Mouse (Mus musculus): ENCODE measurements around the gene Zc3h12d.

DNA sequence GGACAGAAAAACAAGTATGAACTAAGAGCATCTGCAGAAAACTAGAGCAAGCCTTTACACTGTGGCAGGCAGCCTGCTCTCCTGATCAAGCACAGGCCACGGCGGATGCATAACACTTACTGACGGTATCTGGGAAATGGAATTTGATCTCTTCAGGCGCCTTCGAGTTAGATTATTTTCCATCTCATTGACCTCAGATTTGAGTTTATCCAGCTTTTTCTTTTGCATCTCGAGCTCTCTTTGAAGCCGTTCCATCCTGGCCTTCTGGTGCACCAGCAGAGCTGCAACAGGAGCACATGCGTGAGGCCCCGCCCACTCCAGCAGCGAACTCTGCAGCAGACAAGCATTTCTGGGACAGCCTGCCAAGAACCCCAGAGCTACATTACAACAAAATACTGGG lies 79.0 kb downstream of the Zc3h12d start:
- no peak for TF ChIP-seq CTCF (IDR thresholded peaks at IDR 0.05; ENCODE audit: low read depth)
- no peak for TF ChIP-seq EP300 (IDR thresholded peaks at IDR 0.05; ENCODE audit: low read depth)
